Mouse (Mus musculus): Measurements from ENCODE around the gene Zfp423. TPM values are rescaled to one million over a fixed set of nuclear protein-coding genes. Genes with fewer than 3 reads are reported as not detected.

The Zfp423 gene
- 32.8 and 41.3 TPM in 2 replicates for polyA plus RNA-seq (2016; fragmentation: Nextera tagmentation; extraction: Ambion mirVana)

DNA sequence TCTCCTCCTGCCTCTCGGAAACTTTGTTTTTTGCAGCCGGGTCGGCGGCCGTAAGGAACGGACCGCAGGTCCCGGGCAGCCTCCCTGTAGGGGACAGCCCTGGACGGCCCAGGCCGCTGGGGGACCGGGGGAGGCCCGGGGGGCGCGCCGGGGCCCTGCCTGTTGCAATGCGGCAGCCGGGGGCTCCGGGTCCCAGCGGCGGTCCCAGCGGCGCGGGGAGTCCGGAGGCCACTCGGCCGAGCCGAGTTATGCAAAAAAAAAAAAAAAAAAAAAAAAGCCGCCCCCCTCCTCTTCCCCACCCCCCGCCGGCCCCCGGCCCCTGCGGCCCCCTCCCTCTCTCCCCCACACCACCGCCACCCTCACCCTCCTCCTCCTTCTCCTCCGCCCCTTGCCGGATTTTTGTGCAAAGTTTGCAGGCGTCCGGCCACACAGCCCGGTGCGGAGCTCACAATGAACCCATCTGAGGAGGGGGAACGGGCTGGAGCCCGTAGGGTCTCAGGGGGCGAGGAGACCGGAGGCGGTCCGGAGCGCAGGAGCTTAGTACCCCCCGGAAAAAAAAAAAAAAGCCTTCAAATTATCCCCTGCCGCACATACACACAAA, at the start of gene Zfp423:
Gene Zfp423 (minus strand): TSS at position 276 of the 601 bp plus-strand sequence.
- DNase-seq (ENCODE audit: low spot score), result no peak
- H3K27me3 ChIP-seq (ENCODE audit: insufficient read depth, poor library complexity, severe bottlenecking), result peaks cover 30% of the 10 kb centered on the region
- under 1% methylated on average over 44 of the region's 48 CpGs for WGBS
- peak within 1 kb of the TSS; percentile 96 for H3K4me3 ChIP-seq
- H3K9me3 ChIP-seq, result no peaks in the 10 kb centered on the region
- no peaks in the 10 kb centered on the region for H3K36me3 ChIP-seq
- peaks cover 89% of the 10 kb centered on the region for H3K4me1 ChIP-seq (replicated peaks)
- H3K27ac ChIP-seq, result peak within 1 kb of the TSS; percentile 100

DNA sequence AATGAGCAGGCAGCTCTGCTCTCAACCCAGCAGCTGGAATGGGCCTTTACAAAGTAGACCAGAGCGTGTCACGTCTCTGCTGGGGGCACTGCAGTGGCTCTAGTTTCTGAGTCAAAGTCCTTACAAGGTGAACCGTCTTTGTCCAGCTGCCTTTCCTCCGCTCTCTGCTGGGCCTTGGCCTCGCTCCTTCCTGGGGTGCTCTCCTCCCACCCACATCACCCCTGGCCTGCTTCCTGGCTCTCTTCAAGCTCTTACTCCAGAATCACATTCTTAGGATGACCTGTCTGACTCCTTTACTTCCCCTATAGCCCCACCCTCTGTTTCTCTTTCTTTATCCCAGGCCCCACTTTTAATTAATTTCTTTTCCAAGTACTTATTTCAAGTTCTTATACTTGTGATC, 47.4 kb upstream of the Zfp423 start:
- 63% methylated on average over 5 of the region's 5 CpGs for WGBS
- H3K4me1 ChIP-seq (replicated peaks), result peaks cover 14% of the 10 kb centered on the region

DNA sequence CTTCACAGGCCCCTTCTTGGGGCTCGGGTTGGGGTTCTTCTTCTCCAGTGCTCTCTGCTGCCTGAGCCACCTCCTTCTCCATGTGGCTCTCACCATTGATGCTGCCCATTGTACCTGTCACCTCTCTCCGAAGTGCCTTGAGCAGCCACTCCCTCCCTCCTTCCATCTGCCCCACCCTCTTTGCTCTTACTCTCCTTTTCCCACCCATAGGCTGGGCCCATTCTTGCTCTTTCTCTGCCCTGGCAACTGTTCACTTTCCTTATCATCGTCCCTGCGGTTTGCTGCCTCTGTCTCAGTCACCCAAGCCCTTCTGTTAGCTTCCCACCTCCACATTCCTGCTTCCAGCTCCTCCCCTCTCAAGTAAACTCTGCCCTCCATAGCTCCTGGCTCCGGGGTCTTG, 25.4 kb upstream of the Zfp423 start:
- Histone ChIP-seq H3K4me3 (no peak overlapping the region), H3K4me1 (replicated peaks) (peaks cover 14% of the 10 kb centered on the region), H3K27ac (no peak overlapping the region), H3K27me3 (ENCODE audit: insufficient read depth, poor library complexity, severe bottlenecking) (peaks cover 6% of the 10 kb centered on the region; the same call in 1 of the 2 replicates), H3K9me3 (no peaks in the 10 kb centered on the region), H3K36me3 (no peaks in the 10 kb centered on the region)
- 56% methylated on average over 5 of the region's 5 CpGs for WGBS
- no peak for DNase-seq (ENCODE audit: low spot score)

More for the DNA sequence above, 47.4 kb upstream of the Zfp423 start:
- DNase-seq (ENCODE audit: low spot score), result no peak
- Histone ChIP-seq H3K27me3 (ENCODE audit: insufficient read depth, poor library complexity, severe bottlenecking) (0 out of 2 replicates have a peak, but pooled peaks cover 3% of the 10 kb centered on the region), H3K9me3 (no peaks in the 10 kb centered on the region), H3K36me3 (no peaks in the 10 kb centered on the region), H3K27ac (no peak overlapping the region), H3K4me3 (no peak overlapping the region)

DNA sequence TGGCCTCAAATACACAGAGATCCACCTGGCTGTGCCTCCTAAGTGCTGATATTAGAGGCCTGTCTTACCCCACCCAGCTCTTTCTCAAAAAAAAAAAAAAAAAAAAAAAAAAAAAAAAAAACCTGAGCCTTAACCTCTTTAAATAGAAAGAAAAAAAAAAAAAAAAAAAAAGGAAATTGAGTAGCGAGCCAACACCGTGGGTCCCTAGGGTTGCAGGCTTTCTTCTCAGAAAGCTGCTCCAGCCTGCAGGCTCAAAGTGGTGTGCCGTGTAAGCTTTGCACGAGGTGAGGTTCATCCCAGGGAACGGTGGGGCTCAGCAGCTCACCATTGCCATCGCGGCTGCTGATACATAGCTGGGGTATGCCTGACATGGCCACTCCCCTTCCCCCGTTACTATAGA, 24.6 kb upstream of the Zfp423 start:
- Histone ChIP-seq H3K27ac (no peak overlapping the region), H3K9me3 (no peaks in the 10 kb centered on the region), H3K4me1 (replicated peaks) (peaks cover 14% of the 10 kb centered on the region), H3K4me3 (no peak overlapping the region), H3K36me3 (no peaks in the 10 kb centered on the region), H3K27me3 (ENCODE audit: insufficient read depth, poor library complexity, severe bottlenecking) (peaks cover 6% of the 10 kb centered on the region; the same call in 1 of the 2 replicates)
- DNase-seq (ENCODE audit: low spot score), result no peak
- 51% methylated on average over 8 of the region's 8 CpGs for WGBS

DNA sequence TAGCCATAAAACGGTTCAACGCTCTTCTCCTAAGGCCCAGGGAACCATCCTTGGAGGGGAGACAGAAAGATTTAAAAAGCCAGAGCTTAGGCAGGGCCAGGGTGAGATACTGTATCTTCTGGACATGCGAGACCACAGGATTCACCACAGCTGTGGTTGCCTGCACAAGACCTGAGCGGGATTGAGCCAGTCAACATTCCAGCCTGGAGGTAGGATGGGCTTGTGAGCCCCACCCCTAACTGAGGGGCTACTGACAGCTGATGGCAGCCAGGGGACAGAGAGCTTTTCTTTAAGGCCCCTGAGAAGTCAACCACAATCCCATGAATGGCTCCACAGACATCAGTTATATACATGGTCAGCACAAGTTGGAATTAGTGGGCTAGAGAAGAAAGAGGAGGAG, 23.5 kb upstream of the Zfp423 start:
- Histone ChIP-seq H3K4me1 (replicated peaks) (peaks cover 14% of the 10 kb centered on the region), H3K4me3 (no peak overlapping the region), H3K27me3 (ENCODE audit: insufficient read depth, poor library complexity, severe bottlenecking) (peaks cover 6% of the 10 kb centered on the region; the same call in 1 of the 2 replicates), H3K9me3 (no peaks in the 10 kb centered on the region), H3K36me3 (no peaks in the 10 kb centered on the region), H3K27ac (no peak overlapping the region)
- 93% methylated on average over 4 of the region's 4 CpGs for WGBS
- DNase-seq (ENCODE audit: low spot score), result no peak

DNA sequence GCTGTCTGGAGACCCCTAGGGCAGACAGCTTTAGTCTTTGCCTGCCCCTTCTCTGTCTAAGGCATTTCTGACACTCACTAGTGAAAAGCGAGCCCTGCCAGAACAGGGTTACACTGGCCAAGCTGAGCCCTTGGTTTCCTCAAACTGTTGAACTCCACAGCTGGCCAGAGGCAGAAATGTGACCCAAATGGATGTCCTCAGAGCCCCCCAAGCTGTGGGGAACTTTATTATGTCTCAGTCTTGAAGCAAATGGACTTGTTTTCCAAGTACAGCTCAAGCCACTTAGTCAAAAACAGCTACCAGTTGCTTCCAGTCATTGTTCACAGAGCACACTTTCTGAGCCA, 16.0 kb upstream of the Zfp423 start:
- Histone ChIP-seq H3K27ac (peak overlapping the region; percentile 82), H3K4me1 (replicated peaks) (peaks cover 34% of the 10 kb centered on the region), H3K9me3 (no peaks in the 10 kb centered on the region), H3K27me3 (ENCODE audit: insufficient read depth, poor library complexity, severe bottlenecking) (peaks cover 24% of the 10 kb centered on the region), H3K4me3 (0 out of 2 replicates have a peak overlapping the region, but pooled peaks have one; percentile 46), H3K36me3 (no peaks in the 10 kb centered on the region)
- no peak for DNase-seq (ENCODE audit: low spot score)
- WGBS, result 9% methylated on average over 1 of the region's 1 CpGs

DNA sequence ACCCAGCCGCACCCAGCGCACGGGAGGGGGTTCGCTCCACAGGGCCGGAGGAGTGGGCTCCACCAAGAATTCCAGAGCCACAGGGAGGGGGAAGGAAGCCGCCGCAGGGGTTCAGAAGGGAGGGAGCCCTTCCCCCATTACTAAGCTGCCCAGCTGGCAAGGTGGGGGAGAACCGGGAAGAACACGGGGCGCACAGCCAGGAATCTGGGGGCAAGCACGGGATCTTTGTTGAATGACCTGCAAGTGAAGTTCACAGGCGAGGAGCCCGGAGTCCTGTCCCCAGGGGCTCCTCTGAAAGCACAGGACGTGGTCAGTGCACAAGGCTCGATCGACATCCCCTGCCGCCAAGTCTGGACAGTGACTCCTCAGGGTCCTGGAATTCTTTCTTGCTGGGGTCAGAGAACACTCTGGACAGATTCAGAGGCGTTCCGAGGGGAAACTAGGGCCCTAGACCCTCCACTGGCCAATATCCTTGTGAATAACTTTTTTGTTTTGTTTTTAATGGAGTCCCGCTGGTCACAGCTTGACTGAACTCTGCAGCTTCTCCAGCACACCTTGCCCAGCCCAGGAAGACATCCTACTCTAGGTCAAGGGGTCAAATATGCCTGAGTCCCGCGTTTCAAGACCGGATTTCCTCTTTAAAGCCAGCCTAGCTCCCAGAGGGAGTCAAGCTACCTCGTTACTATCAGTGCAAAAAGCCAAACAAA, 15.5 kb upstream of the Zfp423 start:
- no peaks in the 10 kb centered on the region for H3K9me3 ChIP-seq
- no peaks in the 10 kb centered on the region for H3K36me3 ChIP-seq
- peak overlapping the region; percentile 82 for H3K27ac ChIP-seq
- H3K4me3 ChIP-seq, result peak overlapping the region; percentile 46
- H3K4me1 ChIP-seq (replicated peaks), result peaks cover 34% of the 10 kb centered on the region
- DNase-seq (ENCODE audit: low spot score), result peak; percentile 50
- WGBS, result 2% methylated on average over 24 of the region's 24 CpGs
- H3K27me3 ChIP-seq (ENCODE audit: insufficient read depth, poor library complexity, severe bottlenecking), result peaks cover 24% of the 10 kb centered on the region

DNA sequence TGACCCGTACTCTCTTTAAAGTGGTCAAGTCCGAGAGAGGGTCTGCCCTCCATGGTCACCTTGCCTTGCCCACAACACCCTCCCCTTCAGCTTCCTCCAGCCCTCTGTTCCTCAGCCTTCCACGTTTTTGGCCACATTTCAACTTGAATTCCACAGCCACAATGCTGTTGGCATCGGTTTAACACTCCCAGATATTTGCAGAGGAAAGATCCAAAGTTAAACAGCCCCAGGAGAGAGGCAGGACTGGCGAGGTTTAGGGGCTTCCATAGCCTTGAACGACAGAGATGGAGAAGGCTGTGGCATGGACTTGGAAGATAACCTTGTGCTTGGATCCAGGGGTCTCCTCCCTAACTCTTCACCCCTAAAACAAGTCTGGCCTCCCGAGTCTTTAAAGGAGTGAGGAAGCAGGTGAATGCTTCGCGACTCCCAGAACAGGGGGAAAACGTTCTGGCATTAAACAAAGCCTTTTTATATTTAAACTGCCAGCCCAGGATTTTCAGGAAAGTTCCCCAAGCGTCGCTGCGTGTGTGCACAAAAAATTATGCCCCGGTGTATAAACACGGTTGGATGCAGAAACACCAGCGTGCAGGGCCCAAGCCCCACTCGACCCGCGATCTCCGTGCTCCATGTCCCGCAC, 14.8 kb upstream of the Zfp423 start:
- peaks cover 36% of the 10 kb centered on the region for H3K4me1 ChIP-seq (replicated peaks)
- peak overlapping the region; percentile 82 for H3K27ac ChIP-seq
- H3K4me3 ChIP-seq, result peak overlapping the region; percentile 46
- H3K36me3 ChIP-seq, result no peaks in the 10 kb centered on the region
- no peak for DNase-seq (ENCODE audit: low spot score)
- peaks cover 26% of the 10 kb centered on the region for H3K27me3 ChIP-seq (ENCODE audit: insufficient read depth, poor library complexity, severe bottlenecking)
- 8% methylated on average over 21 of the region's 21 CpGs for WGBS
- no peaks in the 10 kb centered on the region for H3K9me3 ChIP-seq

DNA sequence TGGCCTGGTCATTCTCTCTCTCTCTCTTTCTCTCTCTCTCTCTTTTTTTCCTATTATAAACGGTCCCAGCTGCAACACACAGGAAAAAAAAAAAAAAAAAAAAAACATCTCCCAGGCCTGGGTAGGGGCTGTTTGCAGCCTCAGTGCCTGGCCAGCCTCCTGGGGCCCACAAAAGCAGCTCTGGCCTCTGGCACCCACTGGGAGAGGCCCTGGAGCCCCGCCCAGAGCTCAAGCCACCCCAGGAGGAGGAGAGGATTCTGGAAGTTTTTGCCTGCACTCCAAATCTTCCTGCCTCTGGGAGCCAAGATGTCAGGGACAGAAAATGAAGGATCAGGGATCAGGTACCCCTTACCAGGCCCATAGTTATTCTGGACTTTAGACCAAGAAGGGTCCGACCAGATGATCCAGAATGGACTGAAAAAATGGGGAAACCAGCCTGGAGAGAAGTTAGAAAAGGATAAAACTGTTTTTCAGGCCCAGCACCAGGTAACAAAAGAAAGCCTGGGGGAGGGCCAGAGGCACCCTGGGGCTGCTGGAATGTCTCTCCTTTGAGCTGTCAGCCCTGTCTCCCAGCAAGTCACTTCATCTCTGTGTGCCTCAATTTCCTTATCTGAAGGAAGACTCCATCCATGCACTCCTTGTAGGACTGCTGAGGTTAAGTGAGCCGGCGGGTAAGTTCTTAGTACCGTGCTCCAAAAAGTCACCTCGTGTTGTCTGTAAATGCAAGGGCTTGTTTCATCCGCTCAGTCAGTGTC, 8.6 kb upstream of the Zfp423 start:
- Histone ChIP-seq H3K4me1 (replicated peaks) (peaks cover 50% of the 10 kb centered on the region), H3K4me3 (no peak overlapping the region), H3K36me3 (no peaks in the 10 kb centered on the region), H3K9me3 (no peaks in the 10 kb centered on the region), H3K27ac (peak overlapping the region; percentile 77), H3K27me3 (ENCODE audit: insufficient read depth, poor library complexity, severe bottlenecking) (peaks cover 15% of the 10 kb centered on the region; the same call in 1 of the 2 replicates)
- DNase-seq (ENCODE audit: low spot score), result no peak
- WGBS, result 17% methylated on average over 8 of the region's 8 CpGs

DNA sequence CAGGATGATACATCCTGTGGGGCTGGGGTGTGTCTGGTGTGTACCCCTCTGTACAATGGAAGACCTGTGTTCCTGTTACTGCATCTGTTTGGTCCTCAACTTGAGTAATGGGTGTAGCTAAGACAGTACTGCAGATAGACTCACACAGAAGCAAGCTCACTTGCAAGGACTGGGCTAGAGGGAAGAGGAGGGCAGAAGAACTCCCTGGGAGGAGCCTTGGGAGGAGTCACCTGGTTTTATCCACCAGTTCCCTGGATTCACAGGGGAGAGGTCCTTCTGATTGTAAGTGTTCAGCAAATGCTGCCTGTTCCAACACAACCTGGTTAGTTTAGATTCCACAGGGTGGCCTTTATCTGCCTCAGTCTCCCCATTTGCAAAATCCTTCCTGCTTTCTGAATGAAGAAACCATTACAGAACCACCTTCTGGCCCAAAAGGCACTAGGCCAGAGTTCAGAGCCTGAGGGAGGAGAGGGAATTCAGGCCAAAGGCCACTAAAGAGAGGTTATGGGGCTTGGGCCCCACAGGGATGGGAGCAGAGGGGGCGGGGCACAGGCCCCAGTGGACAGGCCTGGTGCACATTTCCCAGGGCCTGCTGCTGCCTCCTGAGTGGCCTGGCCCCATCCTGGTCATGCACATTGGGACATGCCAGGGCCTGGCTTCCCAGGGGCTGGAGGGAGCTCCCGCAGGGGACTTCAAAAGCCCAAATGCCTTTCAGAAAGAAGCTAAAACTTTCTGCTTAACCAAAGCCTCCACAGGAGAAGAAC, 7.8 kb upstream of the Zfp423 start:
- no peak for DNase-seq (ENCODE audit: low spot score)
- H3K4me3 ChIP-seq, result no peak overlapping the region; the same call in 1 of the 2 replicates
- WGBS, result 5% methylated on average over 2 of the region's 2 CpGs
- peaks cover 58% of the 10 kb centered on the region for H3K4me1 ChIP-seq (replicated peaks)
- H3K27me3 ChIP-seq (ENCODE audit: insufficient read depth, poor library complexity, severe bottlenecking), result peaks cover 21% of the 10 kb centered on the region; the same call in 1 of the 2 replicates
- H3K27ac ChIP-seq, result peak overlapping the region; percentile 77
- no peaks in the 10 kb centered on the region for H3K36me3 ChIP-seq
- H3K9me3 ChIP-seq, result no peaks in the 10 kb centered on the region

DNA sequence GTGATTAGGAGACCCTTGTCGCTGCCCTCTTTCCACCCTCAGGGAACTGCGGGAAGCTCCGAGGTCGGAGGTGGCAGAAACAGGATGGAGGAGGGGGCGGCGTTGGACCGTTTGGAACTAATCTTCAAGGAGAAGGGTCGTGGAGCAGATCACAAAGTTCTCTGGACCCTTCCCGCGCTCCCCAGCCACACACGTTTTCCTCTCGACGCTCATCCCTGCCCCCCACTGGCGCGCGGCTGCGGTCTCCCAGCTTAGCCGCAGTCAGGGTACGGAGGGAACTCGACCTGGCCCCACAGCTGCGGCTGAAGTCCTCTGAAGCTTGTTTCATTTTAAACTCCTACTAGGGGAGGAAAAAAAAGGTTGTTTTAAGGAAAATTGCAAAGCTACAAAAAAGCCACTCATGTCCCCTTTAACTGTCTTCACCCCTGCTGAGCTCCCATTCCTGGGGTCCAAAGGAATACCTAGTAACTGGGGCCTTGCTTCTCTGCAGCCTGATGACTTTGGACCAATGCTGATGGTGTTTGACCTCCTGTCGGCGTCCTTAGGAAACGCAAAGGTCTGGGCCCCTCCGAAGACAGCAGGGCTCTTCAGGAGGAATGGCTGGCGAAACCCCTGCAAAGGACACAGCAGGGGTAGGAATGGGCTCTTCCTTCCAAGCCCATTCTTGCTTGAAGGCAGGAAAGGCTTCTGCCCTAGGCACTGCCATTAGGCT, 3.3 kb upstream of the Zfp423 start:
- peak overlapping the region; percentile 96 for H3K4me3 ChIP-seq
- no peaks in the 10 kb centered on the region for H3K9me3 ChIP-seq
- H3K36me3 ChIP-seq, result no peaks in the 10 kb centered on the region
- peaks cover 77% of the 10 kb centered on the region for H3K4me1 ChIP-seq (replicated peaks)
- 2% methylated on average over 26 of the region's 26 CpGs for WGBS
- peaks cover 30% of the 10 kb centered on the region for H3K27me3 ChIP-seq (ENCODE audit: insufficient read depth, poor library complexity, severe bottlenecking)
- peak; percentile 69 for DNase-seq (ENCODE audit: low spot score)
- H3K27ac ChIP-seq, result peak overlapping the region; percentile 100

All from hindbrain, embryonic 10.5 days (tissue).